Mouse (Mus musculus): ENCODE results near the gene Ebf1.
A peak's percentile ranks its signal among the peaks of the same experiment; 100 is the strongest.

Ebf1 gene

DNA sequence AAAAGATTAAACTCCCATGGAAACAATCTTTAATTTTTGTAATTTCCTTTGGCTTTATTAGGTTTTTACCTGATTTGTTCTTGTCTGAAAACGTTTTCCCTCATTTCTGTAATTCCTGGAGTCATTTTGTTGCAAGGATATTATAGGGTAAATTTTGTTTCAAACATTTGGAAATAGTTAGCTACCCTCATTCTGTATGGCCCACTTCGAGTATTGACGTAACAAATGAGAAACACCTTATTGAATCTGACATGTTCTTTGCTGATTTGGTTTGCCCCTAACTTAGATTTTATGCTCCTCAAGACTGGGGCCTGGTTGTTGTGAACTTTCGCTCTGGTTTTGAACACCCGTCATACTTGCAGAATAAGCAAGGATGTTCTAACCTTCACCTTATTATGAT lies 120.9 kb downstream of the Ebf1 start:
- no peak for DNase-seq (ENCODE audit: low read depth)

DNA sequence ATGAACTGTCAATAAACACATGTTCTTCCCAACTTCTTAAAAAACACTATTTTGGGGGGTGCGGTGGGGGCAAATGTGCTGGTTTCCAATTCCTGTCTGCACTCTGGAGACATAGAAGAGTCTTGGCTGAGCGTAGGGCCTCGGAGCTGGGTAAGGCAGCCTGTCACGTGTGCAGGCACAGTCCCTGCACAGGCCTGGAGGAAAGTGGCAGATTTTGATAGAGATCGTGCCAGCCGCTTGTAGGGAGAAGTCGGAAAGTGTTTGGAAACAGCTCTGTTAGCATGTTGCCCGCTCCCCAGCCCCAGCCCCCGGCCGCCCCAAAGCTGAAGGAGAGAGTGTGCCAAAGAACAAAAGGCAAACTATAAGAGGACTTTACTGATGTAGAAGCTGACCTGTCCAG lies 121.7 kb downstream of the Ebf1 start:
- DNase-seq (ENCODE audit: low read depth) = no peak

DNA sequence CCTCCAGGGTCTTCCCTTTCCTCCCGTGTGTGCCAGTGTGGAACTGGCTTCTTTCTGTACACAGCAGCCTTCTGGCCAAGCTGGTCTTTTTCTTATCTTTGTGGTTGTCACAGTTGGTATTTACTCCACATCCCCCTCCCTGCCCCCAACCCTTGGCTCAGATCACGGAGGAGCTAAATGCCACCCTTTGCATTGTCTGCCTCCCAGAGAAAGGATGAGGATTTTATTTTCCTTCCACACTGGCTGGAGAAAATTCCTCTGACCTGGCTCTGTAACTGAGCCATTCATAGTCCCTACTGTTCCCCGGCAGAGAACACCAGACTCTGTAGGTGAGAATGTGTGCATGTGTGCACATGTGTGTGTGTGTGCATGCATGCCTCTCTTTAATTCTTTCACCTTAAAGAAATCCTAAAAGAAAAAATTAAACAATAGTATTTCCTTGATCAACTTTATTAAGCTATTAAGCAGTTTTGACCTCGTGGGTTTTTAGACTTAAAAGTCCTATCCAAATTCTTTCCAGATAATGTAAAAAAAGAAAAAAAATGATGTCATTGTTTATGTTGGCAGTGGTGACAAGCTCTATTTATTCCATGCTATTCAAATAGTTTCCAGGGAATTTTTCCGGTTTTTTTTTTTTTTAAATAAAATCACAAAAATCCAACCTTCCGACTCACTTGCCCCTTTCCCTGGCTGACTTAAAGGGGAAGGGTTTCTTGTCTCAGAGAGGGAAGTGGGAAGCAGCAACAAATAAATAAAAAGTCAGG lies 123.3 kb downstream of the Ebf1 start:
- no peak for DNase-seq (ENCODE audit: low read depth)

DNA sequence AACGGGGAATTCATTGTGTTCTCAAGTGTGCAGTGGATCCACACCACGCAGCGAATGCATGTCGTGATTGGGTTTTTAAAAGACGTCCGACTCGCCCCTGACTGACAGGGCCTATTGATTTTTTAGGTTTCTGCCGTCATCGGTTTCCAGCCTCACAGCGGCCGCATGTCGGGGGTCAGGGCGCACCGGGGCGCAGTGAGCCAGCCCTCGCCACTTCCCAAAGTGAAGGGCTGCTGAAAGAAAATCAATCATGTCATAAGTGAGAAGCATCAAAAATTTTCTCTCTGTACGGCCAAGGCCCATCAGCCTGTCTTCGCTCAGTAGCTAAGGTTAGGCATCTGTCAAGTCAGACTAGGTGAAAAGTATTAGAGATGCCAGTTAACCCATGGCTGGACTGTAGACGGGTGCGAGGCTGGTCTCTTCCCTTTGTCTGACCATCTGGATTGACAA lies 124.0 kb downstream of the Ebf1 start:
- no peak for DNase-seq (ENCODE audit: low read depth)

DNA sequence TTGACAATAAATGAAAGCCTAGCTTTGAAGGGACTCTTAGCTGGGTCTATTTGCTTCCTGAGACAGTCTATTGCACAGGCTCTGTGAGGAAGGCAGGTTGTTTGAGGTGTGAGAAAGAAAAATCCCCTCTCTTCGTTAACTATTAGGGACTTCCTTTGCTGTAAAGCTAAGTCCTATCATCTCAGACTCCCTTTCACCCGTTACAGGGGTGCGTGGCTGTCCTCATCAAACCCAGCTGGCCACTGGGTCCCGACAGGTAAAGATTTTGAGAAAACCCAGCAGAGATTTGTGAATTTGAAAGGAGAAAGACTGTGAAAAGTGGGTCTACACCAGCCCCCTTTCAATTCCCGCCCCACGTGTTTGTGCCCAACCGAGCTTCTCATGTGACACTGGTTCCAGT lies 127.3 kb downstream of the Ebf1 start:
- no peak for DNase-seq (ENCODE audit: low read depth)

DNA sequence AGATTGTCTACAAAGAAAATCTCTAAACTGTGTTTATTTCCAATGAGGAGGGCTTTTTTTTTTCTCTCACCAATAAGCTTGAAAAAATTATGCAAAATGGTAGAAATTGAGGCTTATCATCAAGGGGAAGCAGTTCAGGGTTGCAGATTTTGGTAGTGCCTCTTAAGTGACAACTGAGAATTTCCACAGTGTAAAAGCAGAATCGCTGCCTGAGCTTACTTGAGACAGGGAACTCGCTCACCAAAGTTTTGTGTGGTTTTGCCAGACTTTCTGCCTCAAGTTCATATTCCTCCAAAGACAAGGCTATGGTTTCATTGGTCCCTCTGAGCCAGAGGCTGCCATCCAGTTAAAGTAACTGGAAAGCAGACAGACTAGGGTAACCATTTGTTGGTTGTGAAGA lies 128.8 kb downstream of the Ebf1 start:
- no peak for DNase-seq (ENCODE audit: low read depth)

DNA sequence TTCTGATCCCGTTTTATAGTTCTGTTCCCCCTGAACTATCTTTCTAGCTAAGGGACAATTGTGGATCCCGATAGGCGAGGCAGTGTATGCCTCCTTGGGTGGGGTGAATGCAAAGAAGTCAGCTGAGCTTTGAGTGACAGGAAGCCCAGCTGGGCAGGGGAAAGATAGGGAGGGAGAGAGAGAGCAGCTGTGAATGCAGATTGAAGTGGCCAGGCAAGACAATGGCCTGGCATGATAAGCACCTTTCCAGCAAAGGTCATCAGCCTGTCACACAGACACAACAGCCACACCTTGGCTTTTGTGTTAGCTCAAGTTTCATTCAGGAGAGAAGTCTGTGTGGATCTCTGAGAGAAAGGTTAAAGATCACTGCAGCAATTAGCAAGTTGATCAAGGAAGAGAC lies 129.6 kb downstream of the Ebf1 start:
- no peak for DNase-seq (ENCODE audit: low read depth)

DNA sequence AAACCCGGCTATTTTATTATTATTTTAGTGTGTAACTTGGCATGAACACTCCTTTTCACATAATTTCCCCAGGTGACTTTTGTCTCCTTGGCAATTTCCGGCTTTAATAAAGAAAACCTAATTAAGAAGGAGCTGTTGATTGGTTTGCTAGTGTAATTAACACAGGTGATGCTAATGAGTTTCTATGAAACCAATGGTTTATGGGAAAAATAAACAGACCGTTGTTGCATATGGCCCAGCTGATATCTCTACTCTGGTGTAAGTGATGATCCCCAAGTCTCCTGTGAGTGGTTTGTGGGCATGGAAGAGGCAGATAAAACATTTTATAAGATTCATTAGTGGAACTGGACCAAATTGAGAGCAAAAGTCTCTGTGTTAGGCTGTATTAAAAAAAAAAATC lies 132.2 kb downstream of the Ebf1 start:
- no peak for DNase-seq (ENCODE audit: low read depth)

DNA sequence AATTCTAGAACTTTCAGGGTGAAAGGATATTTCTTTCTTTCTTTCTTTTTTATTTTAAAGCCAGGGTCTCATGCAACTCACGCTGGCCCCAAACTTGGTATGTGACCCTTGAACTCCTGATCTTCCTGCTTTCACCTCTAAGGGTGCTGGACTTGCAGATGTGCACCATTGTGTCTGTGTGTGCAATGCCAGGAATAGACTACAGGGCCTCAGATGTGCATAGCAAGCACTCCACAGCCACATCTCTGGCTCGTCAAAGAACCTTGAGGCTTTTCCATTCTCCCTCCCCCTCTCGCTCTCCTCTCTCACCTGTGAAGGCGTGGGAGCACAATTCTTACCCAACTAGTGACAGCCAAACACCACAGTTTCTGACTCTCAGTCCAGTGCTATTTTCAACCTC lies 137.2 kb downstream of the Ebf1 start:
- DNase-seq (ENCODE audit: low read depth) = no peak

DNA sequence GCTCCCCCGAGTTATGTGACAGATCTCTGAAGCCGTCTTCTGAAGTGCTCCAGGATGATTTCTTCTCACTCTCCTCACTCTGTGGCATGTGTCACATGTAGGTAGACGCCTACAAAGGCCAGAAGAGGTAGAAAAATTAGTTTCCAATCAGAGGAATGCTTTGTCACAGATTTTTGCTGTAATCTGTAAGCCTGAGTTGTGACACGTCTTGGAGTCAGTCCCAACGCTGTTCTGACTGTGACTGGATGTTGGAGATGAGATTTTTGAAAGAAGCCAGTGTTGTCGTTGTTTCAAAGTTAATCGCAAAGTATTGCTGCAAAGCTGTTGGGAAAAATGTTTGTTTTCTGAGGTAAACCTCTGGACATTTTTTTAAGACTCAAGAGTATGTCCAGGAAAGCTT lies 139.2 kb downstream of the Ebf1 start:
- no peak for DNase-seq (ENCODE audit: low read depth)

DNA sequence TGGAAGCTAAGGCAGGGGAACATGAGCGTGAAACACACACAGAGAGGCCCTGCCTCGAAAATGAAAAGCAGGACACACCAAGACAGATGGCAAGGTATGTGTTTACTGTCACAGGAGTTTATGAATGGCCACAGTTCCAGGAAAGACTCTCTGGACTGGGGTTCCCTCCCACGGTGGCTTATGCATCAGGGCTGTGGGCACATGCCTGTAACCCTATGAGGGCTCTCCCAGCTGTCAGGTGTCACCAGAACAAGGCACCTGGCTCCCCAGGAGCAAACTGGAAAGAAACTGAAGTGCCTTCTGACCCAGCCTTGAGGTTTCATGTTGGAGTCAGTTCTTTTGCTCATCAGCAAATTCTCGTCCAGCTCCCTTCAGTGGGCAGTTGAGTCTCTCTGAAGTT lies 141.7 kb downstream of the Ebf1 start:
- no peak for DNase-seq (ENCODE audit: low read depth)

DNA sequence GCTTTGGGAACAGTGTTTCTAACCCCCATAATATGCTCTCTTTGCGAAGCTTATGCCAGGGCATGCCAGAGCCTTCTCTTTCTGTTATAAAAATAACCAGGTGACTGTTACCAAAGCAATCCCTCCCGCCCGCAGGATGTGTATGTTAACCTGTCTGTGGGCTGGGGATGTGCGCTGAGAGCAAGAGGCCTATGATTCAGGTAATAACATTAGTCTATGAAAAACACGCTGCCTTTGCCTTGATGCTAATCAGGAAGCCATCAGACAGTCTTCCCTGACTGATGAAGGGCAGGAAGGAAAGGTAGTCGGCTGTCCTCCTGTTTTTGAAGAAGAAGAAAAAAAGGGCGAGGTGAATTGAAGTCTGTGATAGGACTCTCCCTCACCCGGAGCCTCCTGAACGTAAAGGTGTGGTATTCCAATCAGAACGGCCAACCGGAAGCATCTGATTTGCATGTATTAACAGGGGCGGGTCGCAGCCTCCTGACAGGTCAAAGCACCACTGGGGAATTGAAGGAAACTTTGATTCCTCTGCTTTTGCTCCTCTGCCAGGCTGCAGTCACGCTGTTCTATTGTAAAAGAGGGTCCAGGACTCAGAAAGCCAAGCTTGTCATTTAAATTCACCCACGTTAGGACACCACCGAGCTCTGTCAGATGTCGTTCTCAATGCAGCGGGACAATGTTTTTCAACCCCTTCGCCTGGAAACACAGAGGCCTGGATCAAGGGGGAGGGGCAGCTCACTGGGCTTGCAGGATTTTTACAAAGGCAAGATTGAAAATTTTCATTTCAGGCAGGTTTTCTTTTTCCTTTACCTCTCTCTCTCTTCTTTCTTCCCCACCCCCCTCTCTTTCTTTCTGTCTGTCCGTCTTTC lies 144.2 kb downstream of the Ebf1 start:
- DNase-seq (ENCODE audit: low read depth) = no peak

DNA sequence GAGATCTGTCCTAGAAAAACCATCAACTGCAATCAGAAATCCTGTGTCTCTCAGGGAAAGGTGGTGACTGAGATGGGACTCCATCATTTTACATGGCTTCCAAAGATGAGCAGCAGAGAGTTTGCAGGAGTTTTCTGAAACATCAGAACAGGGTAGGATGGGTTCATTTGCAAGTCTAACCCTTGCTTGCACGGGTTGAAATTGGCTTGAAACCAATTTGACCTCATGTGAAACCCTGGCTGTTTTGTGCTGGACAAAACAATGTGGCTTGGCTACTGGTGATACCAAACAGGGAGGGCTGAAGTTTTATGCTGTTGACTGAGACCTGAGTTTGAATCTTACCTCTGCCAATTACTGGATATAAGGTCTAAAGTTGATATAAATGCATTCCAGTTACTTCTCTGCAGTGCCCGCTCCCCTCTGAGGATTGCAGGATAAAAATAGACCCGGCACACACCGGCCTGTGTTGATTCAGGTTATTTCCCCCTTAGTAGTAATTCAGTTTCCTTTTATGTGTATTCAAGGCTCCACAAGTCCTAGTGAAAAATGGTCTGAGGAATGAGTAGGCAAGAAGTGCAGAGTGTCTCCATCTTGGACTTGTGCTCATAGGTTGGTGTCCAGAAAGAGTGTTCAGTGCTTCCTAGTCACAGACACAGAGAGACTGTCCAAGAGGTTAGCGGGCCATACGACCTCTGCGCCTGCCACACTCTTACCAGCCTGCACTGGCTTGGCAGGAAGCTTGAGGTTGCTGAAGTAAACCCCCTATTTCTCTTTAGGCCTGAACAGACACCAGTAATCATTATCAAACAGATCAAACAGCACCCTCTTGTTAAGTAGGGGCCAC lies 147.1 kb downstream of the Ebf1 start:
- DNase-seq (ENCODE audit: low read depth) = no peak

DNA sequence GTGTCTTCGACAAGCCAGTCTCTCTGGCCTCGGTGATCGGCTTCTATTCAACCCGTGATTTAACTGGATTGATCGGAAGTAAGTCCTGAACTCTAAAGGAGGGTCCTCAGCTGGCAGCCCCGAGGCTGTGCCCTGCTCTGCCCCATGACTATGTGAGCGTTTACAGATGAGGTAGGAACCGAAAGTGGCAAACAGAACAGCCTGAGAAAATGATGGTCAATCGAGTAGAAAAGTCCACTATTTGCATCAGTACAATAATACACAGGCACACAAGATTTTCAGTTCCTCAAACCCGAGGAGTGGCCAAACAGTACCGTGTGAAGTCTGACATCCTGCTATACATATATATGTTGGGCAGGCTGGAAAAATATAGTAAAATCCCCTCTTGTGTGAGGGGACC lies 147.9 kb downstream of the Ebf1 start:
- no peak for DNase-seq (ENCODE audit: low read depth)

DNA sequence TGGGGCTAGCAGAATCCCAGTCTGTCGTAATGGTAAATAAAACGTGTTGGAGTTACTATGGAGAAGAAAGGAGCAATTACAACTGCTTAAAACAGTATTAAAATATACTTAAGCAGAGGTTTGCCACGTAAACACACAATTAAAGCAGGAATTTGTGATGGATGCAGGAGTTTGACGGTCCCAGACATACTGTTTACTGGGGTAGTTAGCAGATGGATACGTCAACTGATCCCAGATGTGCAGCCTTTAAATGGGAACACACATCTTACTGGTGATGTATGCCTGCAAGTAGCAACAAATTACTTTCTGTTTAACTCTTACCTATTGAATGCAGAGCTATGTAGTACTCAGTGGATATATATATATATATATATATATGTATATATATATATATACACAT lies 149.1 kb downstream of the Ebf1 start:
- DNase-seq (ENCODE audit: low read depth) = no peak

DNA sequence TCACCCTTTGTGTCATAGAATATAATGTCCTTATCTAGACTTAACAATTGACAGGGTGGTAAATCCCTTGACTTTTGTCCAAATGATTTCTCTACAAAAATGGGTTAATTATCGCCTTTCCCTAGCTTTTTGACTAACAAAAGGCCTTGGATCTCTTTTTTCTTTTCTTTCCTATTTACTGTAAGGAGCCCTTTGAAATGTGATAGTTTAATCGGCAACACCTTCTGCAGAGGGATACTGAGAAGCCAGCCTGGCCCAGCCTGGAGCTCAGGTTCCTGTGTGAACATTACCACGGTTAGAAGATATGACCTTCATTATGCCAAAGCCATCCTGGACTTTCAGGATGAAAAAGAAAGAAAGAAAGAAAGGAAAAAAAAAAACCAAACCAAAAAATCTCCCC lies 150.2 kb downstream of the Ebf1 start:
- no peak for DNase-seq (ENCODE audit: low read depth)

DNA sequence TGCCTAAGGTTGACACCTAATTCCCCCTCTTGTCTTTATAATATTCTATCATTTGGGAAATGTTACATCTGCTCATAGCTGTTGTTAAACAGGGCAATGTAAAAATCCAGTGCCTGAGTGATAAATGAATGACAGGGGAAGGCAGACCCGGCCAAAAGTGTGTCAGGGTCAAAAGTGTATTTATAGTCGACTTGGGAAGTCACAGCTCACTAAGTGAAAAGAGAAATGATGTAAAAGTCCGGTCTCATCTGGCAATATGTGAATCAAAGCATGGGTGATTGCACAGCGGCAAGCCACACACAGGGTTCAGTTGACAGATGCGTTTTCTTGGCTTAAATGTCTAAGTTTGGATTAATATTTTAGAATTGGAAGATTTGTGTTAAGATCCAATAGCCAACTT lies 151.2 kb downstream of the Ebf1 start:
- no peak for DNase-seq (ENCODE audit: low read depth)

DNA sequence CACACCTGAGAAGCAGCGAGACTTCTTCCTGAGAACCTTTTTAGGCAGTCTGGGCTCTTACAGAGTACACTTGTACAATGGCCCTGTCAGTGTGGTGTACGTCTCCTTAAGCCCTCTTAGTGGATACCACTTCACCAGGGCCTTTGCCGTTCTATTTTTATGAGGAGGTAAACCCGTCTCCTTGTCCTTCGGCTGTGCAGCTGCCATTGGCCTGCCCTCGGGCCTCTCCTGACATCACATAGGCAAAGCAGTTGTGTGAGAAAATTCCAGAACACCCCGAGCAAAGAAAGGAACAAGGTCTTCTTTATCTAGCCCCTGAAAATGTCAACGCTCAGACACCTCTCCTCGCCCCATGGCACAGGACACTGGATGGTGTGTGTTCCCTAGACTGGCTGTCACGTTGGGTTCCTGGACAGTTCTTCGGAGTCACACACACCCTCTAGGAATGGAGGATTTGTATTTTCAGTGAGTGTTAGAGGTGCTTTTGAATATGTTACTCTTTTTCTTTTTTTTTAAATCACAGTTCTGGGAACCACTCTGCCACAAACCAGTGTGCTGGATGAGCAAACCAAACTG lies 154.0 kb downstream of the Ebf1 start:
- no peak for DNase-seq (ENCODE audit: low read depth)

DNA sequence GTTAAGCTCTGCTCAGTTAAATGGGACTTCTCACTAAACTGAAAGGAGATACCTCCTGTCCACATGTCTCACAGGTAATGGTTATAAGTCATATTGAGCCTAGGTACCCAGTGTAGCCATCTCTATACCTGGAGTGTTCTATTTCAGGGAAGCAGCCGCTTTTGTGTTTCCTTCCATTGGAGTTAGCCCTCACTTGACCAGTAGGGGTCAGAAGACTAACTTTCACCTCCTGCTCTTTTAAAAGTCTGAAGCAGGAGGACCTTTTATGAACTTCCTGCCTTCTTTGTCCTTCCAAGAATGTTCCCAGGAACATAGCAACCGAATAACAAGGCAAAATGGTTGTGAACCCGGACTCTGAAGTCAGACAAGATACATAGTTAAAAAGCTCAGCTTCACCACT lies 157.3 kb downstream of the Ebf1 start:
- DNase-seq (ENCODE audit: low read depth) = peak; percentile 6

DNA sequence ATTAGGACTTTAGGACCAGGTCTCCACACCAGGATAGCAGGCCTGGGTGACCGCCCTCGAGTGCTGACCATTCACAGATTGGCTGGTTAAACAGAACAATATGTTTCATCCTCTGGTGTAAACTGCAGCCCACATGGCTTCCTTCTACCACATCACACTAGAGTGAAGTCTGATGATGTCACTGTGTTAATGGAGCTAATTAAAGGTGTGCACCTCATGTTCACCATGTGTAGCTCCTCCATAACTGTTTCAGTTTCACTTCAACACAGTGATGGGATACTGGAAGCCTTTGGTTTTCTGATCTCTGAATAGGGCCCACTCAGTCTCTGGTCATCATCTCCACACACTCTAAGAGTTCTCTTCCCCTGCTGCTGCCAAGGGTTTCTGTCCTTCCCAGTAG lies 158.4 kb downstream of the Ebf1 start:
- DNase-seq (ENCODE audit: low read depth) = no peak

DNA sequence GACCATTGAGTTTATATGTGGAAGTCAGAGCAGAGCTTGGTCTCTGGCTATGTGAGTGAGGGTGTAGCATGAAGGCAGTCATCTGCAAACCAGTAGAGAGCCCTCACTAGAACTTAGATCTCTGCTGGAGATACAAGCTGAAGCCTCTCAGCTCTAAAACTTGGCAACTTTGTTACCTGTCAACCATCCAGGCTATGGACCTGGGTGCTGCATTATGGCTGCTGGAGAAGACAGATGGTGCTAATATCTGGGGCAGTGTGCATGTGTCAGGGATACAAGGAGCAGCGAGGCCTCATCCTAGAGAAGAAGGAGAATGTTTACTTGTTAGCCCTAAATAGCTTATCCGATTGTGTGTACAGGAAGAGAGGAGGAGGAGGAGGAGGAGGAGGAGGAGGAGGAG lies 159.4 kb downstream of the Ebf1 start:
- no peak for DNase-seq (ENCODE audit: low read depth)
